Mouse (Mus musculus) heart, postnatal 14 days (tissue): ENCODE results near the gene Ankrd39. TPM values are rescaled to one million over a fixed set of nuclear protein-coding genes. Genes with fewer than 3 reads are reported as not detected.

Experiments used
- DNase-seq, 2 experiments: peaks; one replicate each; pipeline ENCODE4 v3.0.0; 2021 to 2022
- intact Hi-C: fragments of 180-260 bp; cut with DNase I; formaldehyde crosslinking; loops from one replicate; pipeline ENCODE4 v1.15.1; 2025
- total RNA-seq, 2 experiments: library from RNA; stranded (reverse); gene quantifications; 2 replicates each; pipeline ENCODE4 v1.2.3; 2021

The Ankrd39 gene
- total RNA-seq, 2 experiments from 2014 or later, result 10.4 to 11.9 TPM

DNA sequence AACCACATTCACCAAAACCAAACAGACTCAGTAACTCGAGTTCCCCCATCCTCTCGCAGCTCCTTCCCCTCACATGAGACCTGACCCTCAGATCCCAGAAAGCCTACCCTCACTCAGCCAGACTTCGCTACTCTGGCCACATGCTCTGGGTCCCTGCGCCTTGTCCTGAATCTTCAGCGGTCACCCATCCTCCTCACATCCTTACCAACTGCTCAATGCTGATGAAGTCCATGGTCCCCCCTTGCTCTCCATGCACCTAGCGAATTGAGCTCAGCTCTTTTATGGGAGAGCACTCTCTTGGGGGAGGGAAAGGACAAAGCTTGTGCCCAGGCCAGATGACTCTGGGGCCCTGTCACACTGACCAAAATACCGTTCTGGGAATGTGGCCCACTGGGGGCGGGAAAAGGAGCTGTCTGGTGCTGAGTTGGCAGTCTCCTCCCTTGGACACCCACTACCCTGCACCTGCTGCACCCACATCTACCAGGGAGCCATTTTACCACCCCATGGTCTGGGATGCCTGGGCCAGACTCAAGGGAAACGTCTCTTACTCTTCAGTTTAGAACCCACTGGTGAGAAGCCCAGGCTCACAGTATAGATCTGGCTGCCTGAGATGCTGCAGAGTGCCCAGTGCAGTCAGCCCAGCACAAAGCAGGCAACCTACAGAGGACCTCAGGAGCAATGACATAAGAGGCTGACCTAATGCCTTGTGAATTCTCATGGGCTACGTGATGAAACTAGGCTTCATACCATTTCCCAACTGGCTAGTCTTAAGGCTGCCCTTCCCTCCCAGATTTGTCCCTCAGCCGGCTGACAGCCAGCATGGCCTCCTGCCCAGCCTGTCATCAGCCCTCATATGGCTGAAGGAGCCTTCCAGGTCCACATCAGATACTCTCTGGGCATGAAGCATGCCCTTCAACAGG, 11.5 kb downstream of the Ankrd39 start:
- intact Hi-C loops, result no loop called here
- DNase-seq, result peak; percentile 68 to 76

DNA sequence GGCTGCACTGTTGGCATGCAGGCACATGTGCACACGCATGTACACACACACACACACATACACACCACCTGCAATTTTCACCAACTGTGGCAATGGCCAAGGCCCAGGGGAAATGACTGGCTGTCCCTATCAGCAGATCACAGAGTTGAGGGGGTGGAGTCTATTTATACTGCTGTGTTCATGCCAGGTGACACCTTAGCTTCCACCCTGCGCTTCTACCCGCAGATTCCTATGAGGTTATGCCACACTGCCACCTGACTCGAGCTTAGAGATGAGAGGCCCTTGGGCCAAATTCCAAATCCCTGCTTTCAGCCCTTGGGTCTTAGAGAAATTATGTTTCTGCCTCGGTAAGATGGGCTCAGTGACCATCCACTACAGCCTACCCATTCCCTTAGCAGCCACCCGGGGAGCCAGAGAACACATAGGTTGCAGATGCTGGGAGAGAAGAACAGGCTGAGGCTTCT, 12.6 kb downstream of the Ankrd39 start:
- intact Hi-C loops, result no loop called here
- DNase-seq, result peak in 1 of 2 experiments; percentile 40

DNA sequence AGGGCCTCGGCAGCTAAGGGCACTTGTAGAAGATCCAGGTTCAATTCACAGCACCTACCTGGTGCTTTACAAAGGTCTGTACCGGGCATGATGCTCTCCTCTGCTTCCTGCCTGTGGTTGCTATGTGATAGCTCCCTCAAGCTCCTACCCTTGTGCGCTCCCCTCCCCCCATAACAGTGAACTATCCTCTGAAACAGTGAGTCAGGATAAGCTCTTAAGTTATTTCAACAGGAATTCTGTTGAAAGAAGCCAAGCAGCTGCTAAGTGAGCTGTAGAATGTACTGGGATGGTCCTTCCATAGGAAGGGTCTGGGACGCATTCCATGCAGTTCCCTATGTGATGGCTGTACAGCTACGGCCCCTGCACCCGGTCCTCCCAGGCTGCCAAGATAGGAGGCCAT, 13.7 kb downstream of the Ankrd39 start:
- no peak for DNase-seq
- intact Hi-C loops, result no loop called here

- DNase-seq, result no peak
- intact Hi-C loops, result no loop called here
Measured at GRCm38 (mm10) chr1:36531461-36531860, 15.8 kb downstream of the Ankrd39 start.

GRCm38 (mm10) chr1:36530962-36531361, 16.3 kb downstream of the Ankrd39 start:
- intact Hi-C loops, result no loop called here
- DNase-seq, result no peak

DNA sequence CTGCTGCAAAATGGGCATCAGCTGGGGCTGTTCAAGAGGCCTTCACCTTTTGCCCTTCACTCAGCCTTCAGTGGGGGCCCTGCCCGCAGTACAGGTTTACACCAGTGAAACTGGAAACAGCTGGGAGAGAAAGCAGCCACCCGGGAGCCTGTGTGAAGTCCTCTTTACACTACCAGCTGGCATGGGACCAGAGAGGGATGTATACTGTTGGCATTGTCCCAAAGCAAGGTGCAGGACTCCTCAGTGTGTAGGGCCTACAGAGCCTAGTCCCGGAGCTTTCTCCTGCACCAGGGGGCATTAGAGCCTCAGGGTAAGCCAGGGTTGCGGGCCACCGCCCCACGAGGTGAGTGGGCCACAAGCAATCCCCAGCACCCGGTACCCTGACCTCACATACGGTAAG, 16.8 kb downstream of the Ankrd39 start:
- DNase-seq, result no peak
- intact Hi-C loops, result no loop called here

DNA sequence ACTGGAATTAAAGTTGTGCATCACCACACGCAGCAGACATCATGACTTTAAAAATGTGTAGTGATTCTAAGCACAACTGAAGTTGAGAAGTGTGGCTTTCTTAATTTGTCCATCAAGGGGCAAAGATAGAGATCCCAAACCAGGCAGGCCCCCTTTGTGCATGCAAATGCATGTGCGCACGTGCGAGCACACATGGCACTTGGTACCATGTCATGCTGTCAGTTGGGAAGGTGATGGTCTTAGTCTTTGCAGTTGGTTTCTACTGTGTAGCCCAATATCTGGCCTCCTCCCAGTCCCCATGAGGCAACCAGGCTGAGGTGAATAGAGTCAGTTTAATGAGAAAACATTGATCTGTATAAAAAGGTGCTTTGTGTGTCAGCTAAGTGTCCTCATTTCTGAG, 17.4 kb downstream of the Ankrd39 start:
- no peak for DNase-seq
- intact Hi-C loops, result no loop called here

- DNase-seq, result no peak
- intact Hi-C loops, result no loop called here
Measured at GRCm38 (mm10) chr1:36529274-36529673, 18.0 kb downstream of the Ankrd39 start.

DNA sequence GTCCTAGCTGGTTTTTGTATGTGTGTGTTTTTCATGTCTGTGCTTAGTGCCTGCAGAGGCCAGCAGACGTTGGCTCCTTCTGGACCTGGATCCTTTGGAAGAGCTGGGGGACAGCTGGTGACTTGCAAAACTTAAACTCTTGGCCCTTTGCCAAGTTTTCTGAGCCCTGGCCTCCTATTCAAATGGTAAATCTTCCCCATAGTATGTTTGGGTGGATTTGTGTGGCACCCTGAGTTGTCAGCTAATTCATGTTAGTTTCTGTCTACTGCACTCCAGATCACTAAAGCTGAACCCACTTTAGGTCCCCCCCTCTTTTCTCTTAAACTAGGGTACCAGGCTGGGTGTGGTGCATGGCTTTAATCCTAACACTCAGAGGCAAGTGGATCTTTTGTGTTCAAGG, 18.9 kb downstream of the Ankrd39 start:
- no peak for DNase-seq

DNA sequence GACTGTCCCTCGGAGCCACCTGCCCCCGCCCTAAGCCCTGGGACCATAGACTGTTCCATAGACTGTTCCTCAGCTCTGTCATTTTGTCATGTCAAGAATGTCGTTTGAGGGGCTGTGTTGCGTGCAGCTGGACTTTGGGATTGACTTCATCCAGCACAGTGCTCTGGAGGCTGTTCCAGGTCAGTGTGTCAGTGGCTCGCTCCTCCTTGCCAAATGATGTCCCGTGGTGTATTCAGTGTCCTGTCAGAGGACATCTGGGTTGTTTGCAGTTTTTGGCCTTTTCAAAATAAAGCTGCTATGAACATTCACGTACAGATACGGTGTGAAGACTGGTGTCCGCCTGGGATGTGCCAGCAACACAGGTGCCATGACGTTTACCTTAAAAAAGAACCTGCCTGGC, 20.3 kb downstream of the Ankrd39 start:
- no peak for DNase-seq
- intact Hi-C loops, result no loop called here

More for the DNA sequence above, 18.9 kb downstream of the Ankrd39 start:
- intact Hi-C loops, result no loop called here

DNA sequence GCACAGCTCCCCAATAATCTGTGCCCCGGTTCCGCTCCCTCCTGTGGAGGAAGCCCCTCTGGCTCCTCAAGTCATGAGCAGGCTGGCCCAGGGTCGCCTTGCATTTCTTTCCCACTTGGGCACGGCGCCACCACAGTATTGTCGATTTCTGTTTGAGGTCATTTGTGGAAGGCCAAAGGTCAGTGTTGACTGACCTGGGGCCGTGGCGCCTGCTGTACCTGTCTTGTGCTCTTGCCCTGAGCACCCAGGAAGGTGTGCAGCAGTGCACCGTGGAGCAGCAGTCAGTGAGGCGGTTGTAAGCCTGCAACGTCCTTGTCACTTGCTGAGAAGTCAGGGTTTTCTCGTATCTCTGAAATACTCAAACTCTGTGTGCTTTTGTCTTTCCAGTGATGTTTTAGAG, 21.5 kb downstream of the Ankrd39 start:
- intact Hi-C loops, result no loop called here
- DNase-seq, result no peak

- intact Hi-C loops, result no loop called here
Measured at GRCm38 (mm10) chr1:36524058-36524457, 23.2 kb downstream of the Ankrd39 start.

DNA sequence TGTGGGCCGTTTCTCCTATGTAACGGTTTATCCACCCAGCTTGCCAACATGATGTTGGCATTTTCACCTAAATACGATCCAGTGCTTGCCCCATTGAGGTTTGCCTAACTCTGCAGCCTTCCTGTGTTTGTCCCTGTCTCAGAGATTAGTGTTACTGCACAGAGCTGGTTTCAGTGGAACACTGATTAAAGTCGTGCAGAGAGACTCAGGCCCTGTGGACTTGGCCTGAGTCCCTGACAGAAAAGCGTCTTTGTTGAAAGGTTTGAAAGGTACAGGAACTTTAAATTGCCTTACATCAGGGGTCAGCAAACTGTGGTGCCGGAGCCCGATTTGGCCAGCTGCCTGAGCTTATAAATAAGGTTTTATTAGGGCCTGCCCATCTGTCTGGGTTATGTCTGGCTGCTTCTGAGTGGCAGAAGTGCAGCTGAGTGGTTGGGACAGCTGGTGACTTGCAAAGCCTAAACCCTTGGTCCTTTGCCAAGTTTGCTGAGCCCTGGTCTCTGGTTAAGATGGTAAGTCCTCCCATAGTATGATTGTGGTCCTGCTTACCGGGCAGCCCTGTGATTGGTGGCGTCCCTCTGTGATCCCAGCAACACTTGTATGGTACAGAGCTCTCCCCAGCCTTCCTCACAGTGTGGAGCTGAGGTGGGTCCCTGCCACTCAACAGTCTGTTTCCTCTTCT, 23.8 kb downstream of the Ankrd39 start:
- no peak for DNase-seq
- intact Hi-C loops, result no loop called here

More at GRCm38 (mm10) chr1:36524058-36524457, 23.2 kb downstream of the Ankrd39 start:
- no peak for DNase-seq

DNA sequence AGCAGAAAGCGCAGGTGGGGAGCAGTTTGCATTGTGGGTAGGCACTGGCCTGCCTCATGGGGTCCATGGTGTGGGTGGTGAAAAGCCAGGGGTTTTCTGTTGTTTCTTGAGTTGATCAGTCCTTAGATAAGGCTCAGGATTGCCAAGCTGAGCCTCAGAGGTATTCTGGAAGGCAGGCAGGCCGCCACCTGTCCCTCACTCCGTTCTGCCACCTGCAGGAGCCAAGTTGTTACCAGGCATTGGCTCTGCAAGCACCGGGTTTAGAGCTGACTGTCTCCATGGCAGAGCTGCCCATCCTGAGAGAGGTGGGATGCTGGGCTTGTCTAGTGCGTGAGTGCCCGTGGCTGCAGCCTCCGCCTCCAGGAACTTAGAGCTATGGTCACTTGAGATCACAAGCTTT, 25.0 kb downstream of the Ankrd39 start:
- DNase-seq, result no peak
- intact Hi-C loops, result no loop called here

- intact Hi-C loops, result no loop called here
Measured at GRCm38 (mm10) chr1:36519626-36520025, 27.6 kb downstream of the Ankrd39 start.

GRCm38 (mm10) chr1:36518259-36518658, 29.0 kb downstream of the Ankrd39 start:
- DNase-seq, result no peak
- intact Hi-C loops, result no loop called here

More at GRCm38 (mm10) chr1:36519626-36520025, 27.6 kb downstream of the Ankrd39 start:
- no peak for DNase-seq

GRCm38 (mm10) chr1:36513718-36514117, 33.5 kb downstream of the Ankrd39 start:
- intact Hi-C loops, result no loop called here
- no peak for DNase-seq

- DNase-seq, result no peak
- intact Hi-C loops, result no loop called here
Measured at GRCm38 (mm10) chr1:36513310-36513709, 33.9 kb downstream of the Ankrd39 start.

DNA sequence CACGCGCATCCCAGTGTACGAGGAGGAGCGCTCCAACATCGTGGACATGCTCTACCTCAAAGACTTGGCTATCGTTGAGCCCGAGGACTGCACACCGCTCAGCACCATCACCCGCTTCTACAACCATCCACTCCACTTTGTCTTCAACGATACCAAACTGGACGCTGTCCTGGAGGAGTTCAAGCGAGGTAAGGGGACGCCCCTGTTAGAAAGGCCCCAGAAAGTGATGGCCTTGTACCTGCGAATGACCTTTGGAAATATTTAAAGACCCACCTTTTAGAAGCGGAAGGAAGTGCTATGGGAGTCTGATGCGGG, 34.3 kb downstream of the Ankrd39 start:
- no peak for DNase-seq
- intact Hi-C loops, result no loop called here

DNA sequence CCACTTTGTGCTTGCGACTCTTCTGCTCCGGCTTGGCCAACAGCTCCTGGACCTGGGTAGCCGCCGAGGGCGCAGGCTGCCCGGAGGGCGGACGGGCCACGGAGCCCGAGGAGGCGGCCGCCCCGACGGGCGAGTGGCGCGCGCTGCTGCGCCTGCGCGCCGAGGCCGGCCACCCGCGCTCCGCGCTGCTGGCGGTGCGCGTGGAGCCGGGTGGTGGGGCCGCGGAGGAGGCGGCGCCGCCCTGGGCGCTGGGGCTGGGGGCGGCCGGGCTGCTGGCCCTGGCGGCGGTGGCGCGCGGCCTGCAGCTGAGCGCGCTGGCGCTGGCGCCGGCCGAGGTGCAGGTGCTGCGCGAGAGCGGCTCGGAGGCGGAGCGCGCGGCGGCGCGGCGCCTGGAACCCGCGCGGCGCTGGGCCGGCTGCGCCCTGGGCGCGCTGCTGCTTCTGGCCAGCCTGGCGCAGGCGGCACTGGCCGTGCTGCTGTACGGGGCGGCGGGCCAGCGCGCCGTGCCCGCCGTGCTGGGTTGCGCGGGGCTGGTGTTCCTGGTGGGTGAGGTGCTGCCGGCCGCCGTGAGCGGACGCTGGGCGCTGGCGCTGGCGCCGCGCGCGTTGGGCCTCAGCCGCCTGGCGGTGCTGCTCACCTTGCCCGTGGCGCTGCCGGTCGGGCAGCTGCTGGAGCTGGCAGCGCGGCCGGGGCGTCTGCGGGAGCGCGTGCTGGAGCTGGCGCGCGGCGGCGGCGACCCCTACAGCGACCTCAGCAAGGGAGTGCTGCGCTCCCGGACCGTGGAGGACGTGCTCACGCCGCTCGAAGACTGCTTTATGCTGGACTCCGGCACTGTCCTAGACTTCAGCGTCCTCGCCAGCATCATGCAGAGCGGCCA, 34.9 kb downstream of the Ankrd39 start:
- intact Hi-C loops, result no loop called here
- DNase-seq, result peak; percentile 57 to 65
